Comparison of ENCODE assay signal across 17 mouse cellular contexts in the genomic region with DNA sequence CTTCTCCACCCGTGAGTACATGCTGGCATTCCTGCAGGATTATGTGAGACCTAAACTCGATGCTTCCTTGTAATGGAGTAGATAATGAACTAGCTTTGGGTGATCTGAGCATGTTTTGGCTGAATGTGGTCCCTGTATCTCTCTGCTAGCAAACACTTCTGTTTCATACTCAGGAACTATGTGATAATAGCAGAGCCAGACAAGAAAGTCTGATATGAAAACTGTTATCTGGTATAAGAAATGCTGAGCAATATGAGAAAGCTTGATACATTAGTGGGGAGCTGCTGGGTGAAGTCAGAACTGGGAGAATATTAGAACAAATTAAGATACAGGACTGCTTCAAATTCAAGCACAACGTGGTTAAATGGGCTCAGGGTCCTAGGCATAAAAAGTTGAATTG.
"Had no signal": no experiment of that assay in that cellular context is flagged by ENCODE, and none has a peak within 500 bp of the region (broad histone marks: within the 10 kb centered on the region; RNA-seq: fewer than 3 reads in every experiment).

No protein-coding gene starts in this region.

- H3K4me2 ChIP-seq: limb, embryonic 13.5 days; lung, embryonic 14.5 days; midbrain, embryonic 11.5 days had no signal

- H3K4me3 ChIP-seq: layer of hippocampus, adult 2 months; limb, embryonic 10.5 days; limb, embryonic 13.5 days; megakaryocyte, embryonic 14.5 days had no signal

- H3K27me3 ChIP-seq: limb, embryonic 13.5 days had no signal

- ATAC-seq: intestine, postnatal 0 days; lung, postnatal 0 days had no signal

- DNase-seq: kidney, adult 2 months; kidney, postnatal 25 days; layer of hippocampus, adult 9-11 months; midbrain, embryonic 14.5 days; thymus, adult 2 months; thymus, postnatal 14 days had no signal

- H3K4me1 ChIP-seq: limb, embryonic 10.5 days; limb, embryonic 13.5 days had no signal

- H3K36me3 ChIP-seq: limb, embryonic 10.5 days; limb, embryonic 13.5 days had no signal

- H3K9ac ChIP-seq: limb, embryonic 13.5 days; lung, embryonic 14.5 days had no signal

- H3K27ac ChIP-seq: kidney, postnatal 0 days; layer of hippocampus, adult 2 months; limb, embryonic 10.5 days; limb, embryonic 13.5 days; macrophage; stomach, postnatal 0 days had no signal

- H3K9me3 ChIP-seq: limb, embryonic 10.5 days; limb, embryonic 13.5 days; megakaryocyte, embryonic 14.5 days had no signal
